Mouse (Mus musculus): ENCODE data around the gene 4930442H23Rik. TPM values are rescaled to one million over a fixed set of nuclear protein-coding genes. Genes with fewer than 3 reads are reported as not detected.

4930442H23Rik gene
- polyA plus RNA-seq, 1 experiment from 2014 or later = not detected

DNA sequence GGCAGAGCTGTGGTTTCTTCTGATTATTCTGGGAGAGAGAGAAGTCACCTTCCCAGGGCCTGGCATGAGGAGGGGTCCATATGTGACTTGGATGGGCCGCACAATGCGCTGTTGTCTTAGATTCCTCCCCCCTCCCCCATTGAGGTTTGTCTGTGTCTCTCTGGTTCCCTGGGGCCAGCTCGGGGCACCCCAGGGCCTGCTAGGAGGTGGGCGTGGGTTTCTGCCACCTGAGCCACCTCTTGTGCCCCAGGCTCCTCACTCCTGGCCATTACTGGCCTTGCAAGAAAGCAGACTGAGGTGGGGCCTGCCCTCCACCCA is 44.2 kb downstream of the 4930442H23Rik start:
- WGBS = 76% methylated on average over 4 of the region's 4 CpGs

DNA sequence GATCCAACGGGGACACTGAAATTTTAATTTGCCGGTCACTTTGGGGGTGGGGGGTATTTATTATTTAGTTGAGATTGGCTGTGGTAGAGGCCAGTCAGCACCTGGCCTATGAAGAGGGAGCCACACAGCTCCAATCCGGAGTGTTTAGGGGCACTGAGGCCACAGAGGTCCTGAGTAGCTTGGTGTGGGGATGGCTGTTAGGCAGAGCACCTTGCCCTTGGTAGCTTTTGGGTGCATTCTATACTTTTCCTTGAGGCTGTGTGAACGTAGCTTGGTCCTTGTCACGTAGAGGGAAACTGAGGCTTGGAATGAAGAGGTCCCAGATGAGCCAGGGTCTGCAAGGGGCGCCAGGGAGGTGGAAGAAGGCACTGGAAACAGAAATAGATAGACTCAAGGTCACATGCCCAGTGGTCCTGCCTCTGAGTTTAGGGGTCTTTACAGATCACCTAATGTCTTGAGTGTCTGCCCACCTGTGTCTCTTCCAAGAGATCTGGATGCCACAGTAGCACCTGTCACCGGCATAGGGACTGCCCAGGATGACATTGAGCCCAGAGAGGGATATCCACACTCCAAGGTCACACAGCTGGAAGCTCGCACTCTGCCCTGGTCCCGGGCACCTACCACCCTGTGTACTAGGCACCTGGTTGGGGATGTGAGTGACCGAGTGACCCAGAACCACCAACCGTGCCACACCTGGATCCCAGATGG is 44.7 kb downstream of the 4930442H23Rik start:
- ATAC-seq (ENCODE audit: low FRiP score, low read depth) = no peak
- WGBS = 64% methylated on average over 11 of the region's 11 CpGs
- Histone ChIP-seq H3K4me3 (peak overlapping the region; percentile 82), H3K9ac (peak overlapping the region; percentile 95), H3K27ac (no peak overlapping the region), H3K9me3 (no peaks in the 10 kb centered on the region), H3K4me1 (peaks cover 62% of the 10 kb centered on the region), H3K27me3 (replicated peaks) (peaks cover 21% of the 10 kb centered on the region), H3K36me3 (peaks cover 7% of the 10 kb centered on the region), H3K4me2 (replicated peaks) (peak overlapping the region; percentile 99)

More for the DNA sequence above, 44.2 kb downstream of the 4930442H23Rik start:
- Histone ChIP-seq H3K27ac (no peak overlapping the region), H3K4me1 (peaks cover 62% of the 10 kb centered on the region), H3K4me2 (replicated peaks) (peak overlapping the region; percentile 99), H3K9ac (no peak overlapping the region; the same call in 1 of the 2 replicates), H3K36me3 (peaks cover 13% of the 10 kb centered on the region), H3K9me3 (no peaks in the 10 kb centered on the region), H3K4me3 (no peak overlapping the region), H3K27me3 (replicated peaks) (peaks cover 16% of the 10 kb centered on the region)
- ATAC-seq (ENCODE audit: low FRiP score, low read depth) = no peak

DNA sequence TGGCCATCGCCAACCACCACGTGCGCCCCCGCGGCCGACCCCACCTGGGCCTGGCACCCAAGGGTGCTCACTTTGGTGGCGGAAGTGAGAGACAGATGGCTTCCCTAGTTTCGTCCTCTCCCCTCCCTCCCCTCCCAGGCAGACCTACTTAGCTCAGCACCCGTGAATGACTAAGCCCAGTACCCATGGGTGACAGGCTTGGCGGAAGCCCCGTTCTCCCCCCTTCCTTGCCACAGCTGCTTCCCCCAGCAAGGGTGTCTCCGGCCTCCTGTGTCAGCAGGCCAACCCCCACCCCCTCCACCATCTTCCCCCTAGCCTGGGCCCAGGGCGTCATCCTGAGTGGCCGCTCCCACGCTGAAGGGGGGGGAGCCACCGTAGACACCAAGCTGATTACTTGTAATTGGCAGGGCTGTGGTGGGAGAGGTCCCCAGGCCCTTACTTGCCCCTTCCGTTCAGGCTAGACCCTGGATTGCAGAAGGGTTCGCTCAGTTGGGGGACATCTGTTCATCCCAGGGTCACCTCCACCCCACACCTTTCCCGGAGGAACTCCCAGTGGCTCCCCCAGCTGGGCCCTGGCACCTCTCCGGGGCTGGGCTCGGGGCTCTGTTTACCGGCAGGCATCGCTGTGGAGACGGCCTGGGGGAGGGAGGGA is 45.4 kb downstream of the 4930442H23Rik start:
- WGBS = 2% methylated on average over 23 of the region's 24 CpGs
- ATAC-seq (ENCODE audit: low FRiP score, low read depth) = 0 out of 2 replicates have a peak, but pooled peaks have one; percentile 1
- Histone ChIP-seq H3K9me3 (no peaks in the 10 kb centered on the region), H3K36me3 (peaks cover under 1% of the 10 kb centered on the region), H3K4me3 (peak overlapping the region; percentile 82), H3K27ac (peak overlapping the region; percentile 79), H3K4me2 (replicated peaks) (peak overlapping the region; percentile 99), H3K9ac (peak overlapping the region; percentile 95), H3K27me3 (replicated peaks) (peaks cover 27% of the 10 kb centered on the region), H3K4me1 (peaks cover 62% of the 10 kb centered on the region)

DNA sequence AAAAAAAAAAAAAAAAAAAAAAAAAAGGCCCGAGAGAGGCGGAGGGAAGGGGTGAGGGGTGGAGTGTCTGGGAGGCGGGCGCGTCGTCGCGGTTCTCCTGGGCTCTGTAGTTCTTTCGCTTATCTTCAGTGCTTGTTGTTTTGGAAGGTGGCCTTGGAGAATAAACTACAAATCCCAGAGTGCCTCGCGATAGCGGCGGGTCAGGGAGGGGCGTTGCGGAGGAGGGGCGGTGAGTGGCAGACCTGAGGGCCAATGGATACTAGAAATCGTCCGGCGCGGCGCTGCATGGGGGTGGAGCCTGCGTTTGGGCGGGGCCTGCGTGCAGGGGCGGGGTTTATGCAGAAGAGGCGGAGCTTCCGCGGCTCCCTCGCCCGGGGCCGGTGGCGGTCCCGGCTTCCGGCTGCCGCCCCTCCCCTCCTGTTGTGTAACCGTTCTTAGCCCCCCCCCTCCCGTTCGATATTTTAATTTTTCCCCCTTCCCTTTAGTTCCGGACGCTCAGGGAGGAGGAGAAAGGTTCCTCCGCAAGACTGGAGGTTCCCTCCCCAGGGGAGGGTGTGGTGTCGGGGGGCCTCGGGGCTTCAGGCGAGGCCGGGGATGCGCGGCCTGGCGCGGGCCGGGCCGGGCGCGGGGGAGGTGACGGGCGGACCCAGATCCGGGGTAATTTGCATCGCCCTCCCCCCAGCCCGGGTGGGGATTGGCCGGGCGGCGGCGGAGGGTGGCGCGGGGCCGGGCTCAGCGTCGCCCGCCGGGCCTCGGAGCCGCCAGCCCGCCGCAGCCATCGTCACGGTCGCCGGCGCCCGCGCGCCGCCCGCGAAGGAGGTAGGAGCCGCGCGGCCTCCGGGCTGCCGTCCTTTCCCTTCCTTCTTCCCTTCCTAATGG is 46.2 kb downstream of the 4930442H23Rik start:
- H3K27me3 ChIP-seq (replicated peaks) = peaks cover 33% of the 10 kb centered on the region
- H3K4me3 ChIP-seq = peak overlapping the region; percentile 82
- peak overlapping the region; percentile 91 for H3K27ac ChIP-seq
- H3K9me3 ChIP-seq = no peaks in the 10 kb centered on the region
- H3K4me2 ChIP-seq (replicated peaks) = peak overlapping the region; percentile 99
- H3K9ac ChIP-seq = peak overlapping the region; percentile 95
- H3K4me1 ChIP-seq = peaks cover 55% of the 10 kb centered on the region
- no peaks in the 10 kb centered on the region for H3K36me3 ChIP-seq
- under 1% methylated on average over 85 of the region's 89 CpGs for WGBS
- ATAC-seq (ENCODE audit: low FRiP score, low read depth) = peak; percentile 90

DNA sequence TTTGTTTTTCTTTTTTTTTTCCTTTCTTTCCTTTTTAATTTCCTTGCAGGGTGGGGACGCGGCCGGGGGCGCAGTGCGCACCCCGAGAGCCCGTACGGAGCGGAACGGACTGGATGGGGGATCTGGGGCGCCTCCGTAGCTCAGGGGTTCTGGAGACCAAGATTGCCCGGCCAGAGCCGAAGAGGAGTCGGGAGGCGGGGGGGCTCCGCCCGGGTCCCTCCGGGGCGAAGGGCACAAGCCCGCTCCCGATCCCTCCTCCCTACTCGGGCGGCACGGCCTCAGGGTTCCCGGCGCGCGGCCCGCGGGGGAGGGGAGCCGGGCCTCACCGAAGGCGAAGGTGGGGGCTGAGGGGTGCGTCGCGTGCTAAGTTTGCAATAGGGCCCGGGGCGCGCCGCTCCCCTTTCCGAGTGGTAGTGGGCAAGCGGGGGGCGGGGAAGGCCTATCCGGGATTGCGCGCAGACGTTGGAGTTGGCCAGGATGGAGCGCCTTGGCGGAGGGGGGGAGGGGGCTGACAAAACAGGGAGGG is 46.9 kb downstream of the 4930442H23Rik start:
- no peaks in the 10 kb centered on the region for H3K9me3 ChIP-seq
- H3K36me3 ChIP-seq = no peaks in the 10 kb centered on the region
- peak overlapping the region; percentile 91 for H3K27ac ChIP-seq
- peak overlapping the region; percentile 82 for H3K4me3 ChIP-seq
- 1% methylated on average over 47 of the region's 50 CpGs for WGBS
- peaks cover 41% of the 10 kb centered on the region for H3K27me3 ChIP-seq (replicated peaks)
- H3K4me1 ChIP-seq = peaks cover 48% of the 10 kb centered on the region
- peak overlapping the region; percentile 99 for H3K4me2 ChIP-seq (replicated peaks)
- peak overlapping the region; percentile 95 for H3K9ac ChIP-seq
- peak; percentile 34 for ATAC-seq (ENCODE audit: low FRiP score, low read depth)

DNA sequence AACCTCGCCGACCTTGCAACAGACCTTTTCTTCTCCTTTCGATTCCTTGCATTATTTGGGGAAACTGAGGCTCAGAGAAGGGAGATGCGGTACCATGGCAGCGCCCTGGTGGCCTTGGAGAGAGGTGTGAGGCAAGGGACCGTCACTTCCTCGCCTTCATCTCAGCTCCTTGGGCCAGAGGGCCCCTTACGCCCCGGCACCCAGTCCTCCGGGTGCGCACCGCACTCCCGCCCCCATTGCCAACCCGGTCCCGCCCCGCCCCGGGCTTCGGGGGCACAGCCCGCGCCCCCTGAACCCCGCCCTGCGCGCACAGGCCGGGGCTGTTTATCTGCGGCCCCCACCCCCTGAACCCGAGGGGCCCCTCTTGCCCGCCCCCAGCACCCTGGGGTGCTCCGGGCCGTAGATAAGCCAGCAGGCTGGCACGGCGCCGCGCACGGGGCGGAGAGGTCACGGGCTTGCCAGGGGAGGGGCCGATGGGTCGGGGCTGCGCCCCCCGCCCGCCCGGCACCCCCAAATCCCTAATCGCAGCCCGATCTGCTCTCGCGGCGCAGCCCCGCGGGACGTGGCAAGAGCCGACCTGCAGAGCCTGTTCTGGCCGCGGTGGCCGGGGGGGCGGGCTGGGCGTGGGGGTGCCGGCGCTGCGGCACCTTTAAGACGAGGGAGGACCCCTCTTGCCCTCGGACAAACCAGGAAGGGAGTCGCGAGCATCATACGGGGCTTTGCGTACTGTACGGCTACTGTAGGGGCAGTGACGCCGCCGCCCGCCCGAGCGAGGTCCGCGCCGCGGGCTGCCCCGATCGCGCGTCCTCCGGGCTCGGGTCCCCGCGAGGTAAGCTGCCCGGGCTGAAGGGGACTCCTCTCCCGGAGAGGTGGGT is 47.6 kb downstream of the 4930442H23Rik start:
- no peaks in the 10 kb centered on the region for H3K36me3 ChIP-seq
- peak overlapping the region; percentile 95 for H3K9ac ChIP-seq
- H3K4me3 ChIP-seq = peak overlapping the region; percentile 82
- peak overlapping the region; percentile 91 for H3K27ac ChIP-seq
- H3K27me3 ChIP-seq (replicated peaks) = peaks cover 44% of the 10 kb centered on the region
- H3K9me3 ChIP-seq = no peaks in the 10 kb centered on the region
- under 1% methylated on average over 75 of the region's 86 CpGs for WGBS
- H3K4me2 ChIP-seq (replicated peaks) = peak overlapping the region; percentile 99
- peaks cover 41% of the 10 kb centered on the region for H3K4me1 ChIP-seq
- peak; percentile 8; the same call in 1 of the 2 replicates for ATAC-seq (ENCODE audit: low FRiP score, low read depth)

DNA sequence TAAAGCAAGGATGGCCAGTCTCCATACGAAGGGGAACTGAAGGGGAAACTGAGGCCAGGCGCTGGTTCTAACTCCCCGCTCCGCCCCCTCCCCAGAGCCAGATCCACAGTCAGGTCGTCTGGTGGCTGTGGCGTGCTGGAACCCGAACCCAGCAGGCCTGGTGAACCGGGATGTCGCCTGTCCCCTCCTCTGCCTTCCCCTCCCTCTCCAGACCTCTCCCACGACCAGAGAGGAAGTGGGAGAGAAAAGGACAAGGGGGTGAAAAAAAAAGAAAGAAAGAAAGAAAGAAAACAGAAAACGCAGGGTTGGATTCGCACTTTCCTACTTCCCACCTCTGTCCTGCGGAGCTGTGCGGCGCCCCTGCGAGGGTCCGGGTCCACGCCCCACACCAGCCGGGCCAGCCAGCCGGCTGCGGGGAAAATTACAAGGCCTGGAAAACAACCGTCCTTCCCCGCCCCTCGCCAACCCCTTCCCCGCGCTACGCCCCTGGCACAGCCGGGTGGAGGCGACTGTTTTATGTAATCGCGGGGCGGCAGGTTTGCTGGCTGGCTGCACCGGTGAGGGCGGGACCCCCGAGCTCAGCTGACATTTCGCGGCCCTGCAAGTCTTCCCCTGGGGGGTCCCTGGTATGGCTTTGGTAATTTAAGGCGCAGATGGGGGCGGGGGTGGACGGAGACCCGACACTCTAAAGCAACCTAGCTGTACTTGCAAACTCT is 48.5 kb downstream of the 4930442H23Rik start, which contains the start of gene Zbtb7a:
Gene Zbtb7a, plus strand, starts transcription at position 255 of the 716 bp plus-strand sequence.
- 1% methylated on average over 41 of the region's 41 CpGs for WGBS
- Histone ChIP-seq H3K9ac (peak within 1 kb of the TSS; percentile 95), H3K36me3 (no peaks in the 10 kb centered on the region), H3K9me3 (no peaks in the 10 kb centered on the region), H3K4me1 (peaks cover 32% of the 10 kb centered on the region), H3K27me3 (replicated peaks) (peaks cover 45% of the 10 kb centered on the region), H3K27ac (peak within 1 kb of the TSS; percentile 91), H3K4me3 (peak within 1 kb of the TSS; percentile 82), H3K4me2 (replicated peaks) (peak within 1 kb of the TSS; percentile 99)
- no peak for ATAC-seq (ENCODE audit: low FRiP score, low read depth)

DNA sequence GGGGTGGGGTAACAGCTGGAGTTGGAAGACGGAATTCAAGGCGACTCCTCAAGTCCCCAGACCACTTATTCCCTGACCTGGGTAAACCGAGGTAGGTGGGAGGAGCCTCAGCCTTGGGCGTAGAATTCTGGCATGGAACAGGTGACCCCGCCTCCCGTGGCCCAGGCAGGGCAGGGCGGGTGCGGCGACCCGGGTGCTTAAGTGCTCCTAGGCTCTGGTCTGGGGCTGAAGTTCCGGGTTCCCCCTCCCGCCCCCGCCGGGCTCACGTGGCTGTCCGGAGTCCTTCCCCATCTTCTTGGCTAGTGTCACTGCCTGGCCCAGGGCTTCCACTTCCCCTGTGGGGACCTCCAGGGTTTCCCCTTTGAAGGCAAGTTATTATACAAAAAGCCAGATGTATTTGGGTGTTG is 49.5 kb downstream of the 4930442H23Rik start:
- Histone ChIP-seq H3K4me1 (peaks cover 25% of the 10 kb centered on the region), H3K9ac (0 out of 2 replicates have a peak overlapping the region, but pooled peaks have one; percentile 8), H3K9me3 (no peaks in the 10 kb centered on the region), H3K4me3 (peak overlapping the region; percentile 5; the same call in 1 of the 2 replicates), H3K4me2 (replicated peaks) (0 out of 2 replicates have a peak overlapping the region, but pooled peaks have one; percentile 99), H3K36me3 (no peaks in the 10 kb centered on the region), H3K27me3 (replicated peaks) (peaks cover 51% of the 10 kb centered on the region), H3K27ac (no peak overlapping the region)
- no peak for ATAC-seq (ENCODE audit: low FRiP score, low read depth)
- 2% methylated on average over 16 of the region's 16 CpGs for WGBS
